Mouse (Mus musculus) forebrain, embryonic 13.5 days (tissue): ENCODE results near the gene Pop7. TPM values are rescaled to one million over a fixed set of nuclear protein-coding genes. Genes with fewer than 3 reads are reported as not detected.

Source experiments
- ATAC-seq: fragments of 200-750 bp; cut with Nextera tagmentation; 2 replicates; pipeline ENCODE4 v1.8.0; 2017
- H3K27ac ChIP-seq: fragments of 300-500 bp; sonication (generic); 2 replicates; pipeline ENCODE4 v1.5.1; 2015; ENCODE audit warnings: inconsistent platforms, mild to moderate bottlenecking, moderate library complexity
- H3K27me3 ChIP-seq: fragments of 300-500 bp; sonication (generic); 2 replicates; pipeline ENCODE4 v1.6.1; 2015; ENCODE audit warnings: mild to moderate bottlenecking, inconsistent platforms
- H3K36me3 ChIP-seq: fragments of 300-500 bp; sonication (generic); 2 replicates; pipeline ENCODE4 v1.6.1; 2015; ENCODE audit warnings: mild to moderate bottlenecking, inconsistent platforms; ENCODE audit not compliant: poor library complexity, severe bottlenecking
- H3K4me1 ChIP-seq: fragments of 300-500 bp; sonication (generic); 2 replicates; pipeline ENCODE4 v1.6.1; 2015; ENCODE audit warnings: inconsistent platforms
- H3K4me2 ChIP-seq: fragments of 300-500 bp; sonication (generic); 2 replicates; pipeline ENCODE4 v1.6.1; 2015; ENCODE audit warnings: inconsistent platforms, mild to moderate bottlenecking, moderate library complexity
- H3K4me3 ChIP-seq: fragments of 300-500 bp; sonication (generic); 2 replicates; pipeline ENCODE4 v1.5.1; 2015; ENCODE audit warnings: mild to moderate bottlenecking, inconsistent platforms
- H3K9ac ChIP-seq: fragments of 300-500 bp; sonication (generic); 2 replicates; pipeline ENCODE4 v1.6.1; 2015; ENCODE audit warnings: mild to moderate bottlenecking, inconsistent platforms
- H3K9me3 ChIP-seq: fragments of 300-500 bp; sonication (generic); replicated peaks from 2 replicates; pipeline ENCODE4 v1.6.1; 2016; ENCODE audit warnings: inconsistent platforms
- WGBS: fragments of 180-500 bp; shearing (Covaris S2); methylation state at CpG from one replicate; pipeline ENCODE4 v1.1.7; 2015; 5-methylcytosine and 5-hydroxymethylcytosine counted together
- polyA plus RNA-seq: library from polyadenylated mRNA; unstranded; fragments of >200 nt; fragmentation: Nextera tagmentation; extraction: Ambion mirVana; gene quantifications from 2 replicates; pipeline ENCODE4 v1.2.1, GENCODE M21; 2015

Pop7 gene
- polyA plus RNA-seq, 1 experiment from 2014 or later: 75.6 TPM

DNA sequence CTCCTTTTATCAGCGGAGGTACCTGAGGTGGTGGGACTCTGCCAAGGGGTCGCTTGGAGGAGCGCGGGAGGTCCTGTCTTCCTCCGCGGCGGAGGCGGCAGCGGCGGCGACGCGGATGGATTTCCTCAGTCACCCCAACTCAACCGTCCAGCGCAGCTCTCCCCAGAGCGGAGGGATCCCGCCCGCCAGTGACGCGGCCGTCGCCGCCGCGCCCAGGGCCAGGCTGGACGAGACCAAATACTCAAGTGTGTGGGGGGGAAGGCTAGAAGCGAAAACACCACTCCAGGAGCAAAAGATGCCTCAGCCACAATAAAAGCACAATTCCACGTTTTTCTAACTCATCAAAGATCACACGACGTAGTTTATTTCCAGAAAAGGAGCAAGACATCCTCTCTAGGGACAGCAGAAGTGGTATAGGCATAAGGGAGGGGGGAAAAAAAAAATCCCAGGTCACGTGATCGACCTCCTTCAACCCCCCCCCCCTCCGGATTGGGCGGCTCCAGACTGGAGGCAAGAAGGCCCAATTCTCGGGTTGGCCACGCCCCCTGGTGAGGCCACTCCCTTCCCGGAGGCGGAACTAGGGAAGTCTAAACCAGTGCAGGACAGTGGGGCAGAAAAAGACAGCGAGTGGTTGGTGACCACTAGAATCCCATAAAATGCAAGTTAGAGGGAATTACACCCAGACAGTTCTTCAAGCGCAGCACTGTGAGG lies 31.0 kb upstream of the Pop7 start, which contains the start of the genes Epo and Gnb2:
Epo (minus strand) TSS at position 126 of the 711 bp plus-strand sequence.
Gnb2 (minus strand) TSS at position 394 of the 711 bp plus-strand sequence.
- Histone ChIP-seq H3K36me3 (peaks cover 19% of the 10 kb centered on the region), H3K9me3 (no peaks in the 10 kb centered on the region), H3K4me1 (peaks cover 21% of the 10 kb centered on the region), H3K27me3 (no peaks in the 10 kb centered on the region), H3K27ac (peak within 1 kb of the TSS; percentile 99), H3K9ac (peak within 1 kb of the TSS; percentile 98), H3K4me3 (peak within 1 kb of the TSS; percentile 94), H3K4me2 (peak within 1 kb of the TSS; percentile 93)
- ATAC-seq: peak; percentile 81
- under 1% methylated on average over 40 of the region's 40 CpGs for WGBS

DNA sequence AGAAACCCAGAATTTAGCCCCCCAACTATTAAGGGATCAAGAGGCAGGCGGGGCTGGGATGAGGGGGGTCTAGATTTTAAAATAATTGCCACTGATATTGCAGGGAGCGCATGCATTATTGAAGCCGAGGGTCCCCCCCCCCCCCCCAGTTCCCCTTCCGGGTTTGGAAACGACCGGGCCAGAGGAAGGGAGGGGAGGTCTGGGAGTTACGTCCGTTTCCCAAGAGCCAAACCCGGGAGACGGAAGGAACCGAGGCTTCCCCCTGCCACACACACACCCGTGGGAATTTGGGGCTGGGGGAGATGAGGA lies 30.4 kb upstream of the Pop7 start:
- Histone ChIP-seq H3K36me3 (peaks cover 25% of the 10 kb centered on the region), H3K9me3 (no peaks in the 10 kb centered on the region), H3K27me3 (no peaks in the 10 kb centered on the region), H3K4me1 (peaks cover 26% of the 10 kb centered on the region), H3K9ac (peak overlapping the region; percentile 98), H3K4me3 (peak overlapping the region; percentile 94), H3K4me2 (peak overlapping the region; percentile 93), H3K27ac (peak overlapping the region; percentile 99)
- no peak; the same call in none of the 2 replicates for ATAC-seq
- 0% methylated on average over 12 of the region's 12 CpGs for WGBS

DNA sequence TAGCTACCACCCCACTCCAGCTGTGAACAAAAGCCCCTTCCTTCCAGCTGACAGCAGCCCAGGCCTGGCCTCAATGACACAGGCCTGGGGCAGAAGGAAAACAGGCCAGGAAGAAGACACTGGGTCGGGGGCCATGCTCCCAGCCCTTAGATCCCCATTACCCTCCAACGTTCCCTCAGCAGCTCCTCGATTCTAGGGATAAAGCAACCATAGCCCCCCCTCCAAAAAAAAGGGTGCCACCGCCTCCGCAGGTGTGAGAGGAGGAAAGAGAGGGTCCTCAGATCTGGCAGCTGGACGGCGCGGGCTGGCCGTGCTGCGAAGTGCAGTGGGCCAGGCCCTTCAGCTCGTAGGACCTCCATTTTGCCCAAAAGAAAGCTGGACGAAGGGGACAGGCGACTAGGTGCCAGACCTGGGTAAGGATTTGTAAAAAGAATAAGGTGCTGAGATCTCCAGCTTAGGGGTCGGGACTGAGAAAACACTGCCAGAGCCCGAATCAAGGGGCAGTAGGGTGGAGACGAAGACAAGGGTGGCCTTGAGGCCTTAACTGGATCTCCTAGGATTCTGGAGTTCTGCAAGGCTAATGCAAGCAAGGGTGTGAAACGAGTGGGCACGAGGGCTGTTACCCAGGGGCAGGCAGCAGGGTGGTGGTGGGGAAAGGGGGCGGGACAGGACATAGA lies 30.0 kb upstream of the Pop7 start:
- peak overlapping the region; percentile 94 for H3K4me3 ChIP-seq
- H3K9me3 ChIP-seq: no peaks in the 10 kb centered on the region
- H3K27ac ChIP-seq: peak overlapping the region; percentile 99
- H3K9ac ChIP-seq: peak overlapping the region; percentile 98
- H3K4me2 ChIP-seq: peak overlapping the region; percentile 93
- peaks cover 31% of the 10 kb centered on the region for H3K4me1 ChIP-seq
- H3K27me3 ChIP-seq: no peaks in the 10 kb centered on the region
- under 1% methylated on average over 19 of the region's 19 CpGs for WGBS
- H3K36me3 ChIP-seq: peaks cover 29% of the 10 kb centered on the region
- no peak for ATAC-seq

DNA sequence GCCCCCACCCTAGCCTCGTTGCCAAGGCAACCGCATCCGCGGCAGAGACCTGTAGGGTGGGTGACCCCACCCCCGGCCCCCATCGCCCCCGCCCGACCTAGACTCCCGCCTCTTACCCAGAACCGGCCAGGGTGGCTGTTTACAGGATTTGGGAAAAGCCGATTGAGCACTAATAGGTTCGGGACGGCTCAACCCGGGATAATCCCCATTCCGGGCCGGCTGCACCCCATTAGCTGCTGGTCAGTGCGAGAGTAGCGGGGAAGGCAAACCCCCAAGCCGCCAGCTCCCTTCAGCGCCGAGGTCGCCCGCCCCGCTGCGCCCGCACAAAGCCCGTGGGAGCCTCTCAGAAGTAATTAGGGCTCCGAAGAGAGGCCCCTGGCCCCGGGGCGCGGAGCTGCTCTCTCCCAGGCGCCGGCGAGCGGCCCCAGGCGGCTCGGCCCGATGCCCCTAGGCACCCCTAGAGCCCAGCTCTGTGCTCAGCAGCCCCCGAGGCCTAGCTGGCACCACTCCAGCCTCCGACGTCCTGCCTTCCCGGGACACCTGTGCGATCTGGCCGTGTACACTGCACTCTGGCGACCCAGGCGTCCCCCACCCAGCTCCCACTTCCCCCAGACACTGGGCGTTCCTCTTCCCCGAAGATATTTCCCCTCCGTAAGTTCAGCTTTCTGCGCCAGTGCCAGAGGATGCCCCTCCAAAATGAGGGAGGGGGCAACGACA lies 29.3 kb upstream of the Pop7 start:
- 0% methylated on average over 51 of the region's 51 CpGs for WGBS
- Histone ChIP-seq H3K4me1 (peaks cover 34% of the 10 kb centered on the region), H3K4me2 (peak overlapping the region; percentile 93), H3K36me3 (peaks cover 36% of the 10 kb centered on the region), H3K9me3 (no peaks in the 10 kb centered on the region), H3K9ac (peak overlapping the region; percentile 98), H3K4me3 (peak overlapping the region; percentile 94), H3K27me3 (no peaks in the 10 kb centered on the region), H3K27ac (peak overlapping the region; percentile 99)
- ATAC-seq: peak; percentile 22

DNA sequence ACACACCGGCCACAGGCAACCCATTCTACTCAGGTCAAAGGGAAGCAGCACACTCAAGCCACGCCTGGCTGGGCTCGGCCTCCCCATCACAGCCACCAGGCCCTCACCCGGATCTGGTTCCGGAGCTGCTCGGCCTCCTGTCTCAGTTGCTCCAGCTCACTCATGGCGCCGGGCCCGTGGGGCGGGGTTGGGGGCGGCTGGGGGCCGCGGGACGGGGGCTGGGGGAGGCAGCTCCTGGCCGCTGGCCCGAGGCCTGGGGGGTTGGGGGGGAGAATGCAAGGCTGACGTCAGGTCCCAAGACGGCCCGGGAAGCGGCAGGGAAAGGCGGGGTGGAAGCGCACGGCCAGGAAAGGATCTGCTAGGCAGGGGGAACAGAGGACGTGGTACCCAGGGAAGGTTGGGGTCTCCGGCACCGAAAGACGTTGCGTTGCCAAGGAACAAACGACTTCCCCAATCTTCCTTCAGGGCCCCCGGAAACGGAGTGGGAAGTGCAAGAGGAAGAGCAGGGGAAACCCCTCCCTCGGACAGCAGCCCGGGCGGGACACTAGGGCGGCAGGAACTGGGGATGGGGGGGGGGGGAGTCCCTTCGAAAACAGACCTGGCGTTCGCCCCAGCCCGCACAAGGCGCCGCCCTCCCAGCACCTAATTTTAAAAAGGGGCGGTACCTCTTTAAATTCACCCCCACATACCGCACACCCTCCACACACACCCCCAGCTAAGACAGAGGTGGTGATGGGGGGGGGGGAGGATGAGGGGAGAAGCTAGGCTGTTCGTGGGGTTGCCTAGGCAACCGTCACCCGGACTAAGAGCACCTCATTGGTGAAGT lies 28.5 kb upstream of the Pop7 start:
- peak overlapping the region; percentile 93 for H3K4me2 ChIP-seq
- ATAC-seq: peak; percentile 44

DNA sequence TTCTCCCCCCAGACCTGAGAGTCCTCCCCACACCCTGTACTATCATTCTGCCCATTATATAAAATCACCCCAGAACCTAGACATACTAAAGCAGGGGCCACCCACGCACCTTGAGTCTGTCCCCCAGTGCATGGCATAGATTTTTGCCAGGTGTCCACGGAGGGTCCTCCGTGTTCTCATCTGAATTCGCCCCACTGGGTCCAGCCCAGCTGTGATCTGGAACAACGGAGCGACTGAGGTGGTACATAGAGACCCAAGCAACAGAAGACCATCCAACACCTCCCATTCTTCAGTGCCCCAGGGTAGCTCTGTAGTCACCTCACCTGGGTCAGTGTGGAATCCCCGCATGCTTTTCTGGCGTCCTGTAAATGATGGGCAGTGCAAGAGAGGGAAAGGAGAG lies 27.8 kb upstream of the Pop7 start:
- Histone ChIP-seq H3K4me2 (peak overlapping the region; percentile 93), H3K4me1 (peaks cover 48% of the 10 kb centered on the region), H3K27me3 (no peaks in the 10 kb centered on the region), H3K9ac (peak overlapping the region; percentile 98), H3K4me3 (peak overlapping the region; percentile 94), H3K27ac (peak overlapping the region; percentile 99), H3K9me3 (no peaks in the 10 kb centered on the region), H3K36me3 (peaks cover 50% of the 10 kb centered on the region)
- ATAC-seq: no peak
- WGBS: 72% methylated on average over 8 of the region's 8 CpGs

More for the DNA sequence above, 28.5 kb upstream of the Pop7 start:
- Histone ChIP-seq H3K9me3 (no peaks in the 10 kb centered on the region), H3K36me3 (peaks cover 43% of the 10 kb centered on the region), H3K4me1 (peaks cover 41% of the 10 kb centered on the region), H3K27me3 (no peaks in the 10 kb centered on the region), H3K9ac (peak overlapping the region; percentile 98), H3K27ac (peak overlapping the region; percentile 99), H3K4me3 (peak overlapping the region; percentile 94)
- under 1% methylated on average over 43 of the region's 46 CpGs for WGBS

DNA sequence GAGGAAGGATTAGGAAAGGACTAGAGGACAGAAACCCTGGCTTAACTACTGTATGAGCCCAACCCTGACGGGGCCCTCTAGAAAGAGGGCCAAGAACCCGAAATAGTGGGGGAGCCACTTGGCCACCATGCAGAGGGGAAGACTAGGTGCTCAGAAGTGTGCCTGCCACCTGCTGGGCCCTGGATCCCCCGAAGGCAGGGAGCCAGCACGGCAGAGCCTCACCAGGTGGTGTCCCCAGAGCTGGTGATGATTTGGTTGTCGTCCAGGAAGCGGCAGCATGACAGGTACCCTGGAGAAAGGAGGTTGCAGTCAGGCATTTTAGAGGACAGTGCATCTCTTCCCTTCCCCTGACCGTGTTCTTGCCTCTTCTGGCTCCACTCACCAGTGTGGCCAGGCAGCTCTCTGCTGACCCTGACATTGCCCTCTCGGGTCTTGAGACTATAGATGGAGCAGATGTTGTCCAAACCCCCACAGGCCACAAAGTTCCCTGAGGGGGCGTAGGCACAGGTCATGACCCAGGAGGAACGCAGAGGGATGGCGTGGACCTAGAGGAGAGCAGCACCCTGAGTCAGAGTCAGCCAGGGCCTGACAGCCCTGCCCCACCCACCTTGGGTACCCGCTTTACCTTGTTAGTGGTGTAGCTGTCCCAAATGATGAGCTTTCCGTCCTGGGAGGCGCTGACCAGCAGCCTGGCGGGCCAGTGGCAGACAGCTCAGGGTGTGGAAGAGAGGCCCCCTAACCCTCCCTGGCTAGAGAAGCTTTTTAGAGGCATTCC lies 27.1 kb upstream of the Pop7 start:
- Histone ChIP-seq H3K4me1 (peaks cover 48% of the 10 kb centered on the region), H3K9me3 (no peaks in the 10 kb centered on the region), H3K9ac (peak overlapping the region; percentile 98), H3K4me2 (peak overlapping the region; percentile 93), H3K4me3 (peak overlapping the region; percentile 94), H3K27me3 (no peaks in the 10 kb centered on the region), H3K36me3 (peaks cover 57% of the 10 kb centered on the region), H3K27ac (no peak overlapping the region)
- WGBS: 78% methylated on average over 15 of the region's 15 CpGs
- ATAC-seq: no peak

DNA sequence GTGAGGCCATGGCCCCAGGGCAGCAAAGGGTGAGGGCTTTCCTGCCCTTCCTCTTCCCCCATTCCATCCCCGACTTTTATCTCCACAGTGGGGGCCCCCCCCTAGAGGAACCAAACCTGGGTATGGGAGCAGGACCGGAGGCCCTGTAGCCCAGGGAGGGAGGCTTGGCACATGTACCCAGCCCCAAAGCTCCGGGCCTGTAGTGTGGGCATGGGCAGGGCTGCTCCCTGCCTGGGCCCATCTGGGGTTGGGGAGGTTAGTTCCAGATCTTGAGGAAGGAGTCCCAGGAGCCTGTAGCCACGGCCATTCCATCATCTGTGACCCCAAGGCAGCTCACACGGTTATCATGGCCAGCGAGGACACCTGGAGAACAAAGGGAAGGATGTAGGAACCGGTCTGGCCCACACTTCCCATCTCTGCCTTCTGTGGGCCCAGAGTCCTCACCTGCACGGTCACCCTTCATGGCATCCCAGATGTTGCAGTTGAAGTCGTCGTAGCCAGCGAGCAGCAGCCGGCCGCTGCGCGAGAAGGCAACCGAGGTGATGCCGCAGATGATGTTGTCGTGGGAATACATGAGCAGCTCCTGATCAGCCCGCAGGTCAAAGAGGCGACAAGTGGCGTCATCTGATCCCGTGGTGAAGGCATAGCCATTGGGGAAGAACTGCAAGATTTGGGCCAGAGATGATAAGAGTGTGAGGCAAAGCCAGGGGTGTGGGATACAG lies 26.1 kb upstream of the Pop7 start:
- H3K27ac ChIP-seq: peak overlapping the region; percentile 35; the same call in 1 of the 2 replicates
- no peak overlapping the region for H3K4me3 ChIP-seq
- peaks cover 67% of the 10 kb centered on the region for H3K36me3 ChIP-seq
- peaks cover 48% of the 10 kb centered on the region for H3K4me1 ChIP-seq
- H3K4me2 ChIP-seq: no peak overlapping the region
- no peaks in the 10 kb centered on the region for H3K27me3 ChIP-seq
- H3K9ac ChIP-seq: peak overlapping the region; percentile 5; the same call in 1 of the 2 replicates
- 88% methylated on average over 22 of the region's 22 CpGs for WGBS
- H3K9me3 ChIP-seq: no peaks in the 10 kb centered on the region
- no peak for ATAC-seq

DNA sequence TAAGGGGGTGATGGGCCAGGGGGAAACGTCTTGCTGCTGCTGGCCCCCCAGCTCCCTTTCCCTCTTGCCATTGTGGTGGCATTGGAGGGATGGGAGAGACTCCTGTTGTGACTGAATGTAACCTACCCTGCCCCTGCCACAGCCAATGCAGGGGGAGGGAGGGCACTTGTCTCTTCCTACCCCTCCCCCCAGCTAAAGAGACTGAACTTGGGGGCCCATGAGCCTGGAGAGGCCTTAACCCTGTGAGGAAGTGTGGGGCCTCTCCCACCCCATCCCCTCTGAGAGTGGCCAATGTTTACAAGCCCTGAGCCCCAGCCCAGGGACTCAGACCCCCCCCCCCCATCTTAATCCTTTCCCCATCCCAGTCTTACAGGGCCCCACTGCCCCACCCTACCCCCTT lies 25.1 kb upstream of the Pop7 start:
- H3K9ac ChIP-seq: 0 out of 2 replicates have a peak overlapping the region, but pooled peaks have one; percentile 26
- H3K27me3 ChIP-seq: no peaks in the 10 kb centered on the region
- no peak overlapping the region for H3K4me3 ChIP-seq
- H3K4me1 ChIP-seq: peaks cover 48% of the 10 kb centered on the region
- ATAC-seq: no peak
- H3K9me3 ChIP-seq: no peaks in the 10 kb centered on the region
- no peak overlapping the region for H3K27ac ChIP-seq
- peaks cover 77% of the 10 kb centered on the region for H3K36me3 ChIP-seq
- no peak overlapping the region for H3K4me2 ChIP-seq
- 30% methylated on average over 1 of the region's 1 CpGs for WGBS

DNA sequence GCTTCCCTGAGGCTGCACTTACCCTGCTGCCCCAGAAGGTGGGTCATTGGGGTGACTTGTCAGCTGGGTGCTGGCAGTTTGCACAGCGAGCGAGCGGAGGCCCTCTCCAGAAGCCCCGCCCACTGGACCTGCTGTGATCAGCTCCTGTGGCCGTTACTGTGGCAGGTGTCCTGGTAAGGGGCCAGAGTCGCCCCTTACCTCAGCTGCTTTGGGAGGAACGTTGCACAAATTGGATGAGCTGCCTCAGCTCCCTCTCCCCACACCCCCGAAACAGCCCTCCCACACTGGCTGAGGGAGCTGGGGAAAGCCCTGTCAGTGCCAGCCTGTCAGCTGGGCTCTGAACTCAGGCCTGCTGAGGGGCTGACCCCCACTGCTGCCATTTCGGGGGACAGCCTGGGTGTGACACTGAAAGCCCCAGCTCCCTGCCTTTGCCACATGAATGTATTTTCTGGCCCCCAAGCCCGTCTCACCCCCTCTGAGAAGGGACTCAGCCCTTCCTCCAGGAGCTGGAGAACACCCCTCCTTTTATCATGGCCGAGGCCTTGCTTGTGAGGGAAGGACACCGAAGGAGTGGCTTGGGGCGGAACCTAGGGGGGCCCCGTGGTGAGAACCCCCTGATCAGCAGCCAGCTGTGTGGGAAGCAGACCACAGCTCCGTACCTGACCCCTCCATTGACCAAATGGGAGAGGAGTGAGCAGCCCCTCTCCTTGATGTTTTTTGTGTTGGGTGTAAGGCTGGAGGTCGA lies 24.0 kb upstream of the Pop7 start:
- Histone ChIP-seq H3K4me2 (no peak overlapping the region), H3K27me3 (no peaks in the 10 kb centered on the region), H3K4me3 (no peak overlapping the region), H3K9me3 (no peaks in the 10 kb centered on the region), H3K9ac (0 out of 2 replicates have a peak overlapping the region, but pooled peaks have one; percentile 7), H3K36me3 (peaks cover 87% of the 10 kb centered on the region), H3K4me1 (peaks cover 48% of the 10 kb centered on the region), H3K27ac (peak overlapping the region; percentile 77)
- whole genome bisulfite sequencing: 39% methylated on average over 16 of the region's 16 CpGs
- ATAC-seq: no peak
